Mouse (Mus musculus) stomach, embryonic 16.5 days (tissue): ENCODE results near the gene Arid5a. TPM values are rescaled to one million over a fixed set of nuclear protein-coding genes. Genes with fewer than 3 reads are reported as not detected.

ENCODE experiments used
- ATAC-seq: fragments of 200-750 bp; cut with Nextera tagmentation; 2 replicates; pipeline ENCODE4 v1.8.0; 2017; ENCODE audit warnings: moderate number of reproducible peaks, moderate TSS enrichment; ENCODE audit not compliant: insufficient read depth, low FRiP score
- H3K27ac ChIP-seq: fragments of 300-500 bp; sonication (generic); 2 replicates; pipeline ENCODE4 v1.5.1; 2014; ENCODE audit warnings: low read length
- H3K27me3 ChIP-seq: fragments of 300-500 bp; sonication (generic); 2 replicates; pipeline ENCODE4 v1.6.1; 2014; ENCODE audit warnings: low read length, control low read depth, mixed read lengths; ENCODE audit not compliant: control insufficient read depth, insufficient read depth
- H3K36me3 ChIP-seq: fragments of 300-500 bp; sonication (generic); 2 replicates; pipeline ENCODE4 v1.6.1; 2014; ENCODE audit warnings: low read length; ENCODE audit not compliant: control insufficient read depth, insufficient read depth
- H3K4me1 ChIP-seq: fragments of 300-500 bp; sonication (generic); 2 replicates; pipeline ENCODE4 v1.6.1; 2014; ENCODE audit warnings: low read length, control low read depth, mixed read lengths; ENCODE audit not compliant: control insufficient read depth, insufficient read depth
- H3K4me2 ChIP-seq: fragments of 300-500 bp; sonication (generic); 2 replicates; pipeline ENCODE4 v1.6.1; 2014; ENCODE audit warnings: low read depth, low read length, mixed read lengths
- H3K4me3 ChIP-seq: fragments of 300-500 bp; sonication (generic); replicated peaks from 2 replicates; pipeline ENCODE4 v1.5.1; 2014; ENCODE audit warnings: mild to moderate bottlenecking, low read length
- H3K9ac ChIP-seq: fragments of 300-500 bp; sonication (generic); 2 replicates; pipeline ENCODE4 v1.6.1; 2014; ENCODE audit warnings: low read length
- H3K9me3 ChIP-seq: fragments of 300-500 bp; sonication (generic); replicated peaks from 2 replicates; pipeline ENCODE4 v1.6.1; 2016; ENCODE audit warnings: low read length, control low read depth; ENCODE audit not compliant: control insufficient read depth
- WGBS: fragments of 180-500 bp; shearing (Covaris S2); extraction: QIAGEN DNeasy Blood & Tissue Kit; methylation state at CpG from one replicate; pipeline ENCODE4 v1.1.7; 2014; 5-methylcytosine and 5-hydroxymethylcytosine counted together
- polyA plus RNA-seq: library from polyadenylated mRNA; unstranded; fragments of >200 nt; fragmentation: Nextera tagmentation; extraction: Ambion mirVana; gene quantifications from 2 replicates; pipeline ENCODE4 v1.2.1, GENCODE M21; 2015

Gene Arid5a
- polyA plus RNA-seq, 1 experiment from 2014 or later, result 4.9 TPM

GRCm38 (mm10) chr1:36300486-36300885 lies 7.0 kb upstream of the Arid5a start:
- Histone ChIP-seq H3K9ac (no peak overlapping the region), H3K4me2 (no peak overlapping the region), H3K36me3 (no peaks in the 10 kb centered on the region), H3K4me1 (peaks cover 5% of the 10 kb centered on the region; the same call in 1 of the 2 replicates), H3K27me3 (peaks cover 36% of the 10 kb centered on the region), H3K9me3 (no peaks in the 10 kb centered on the region), H3K4me3 (no peak overlapping the region), H3K27ac (no peak overlapping the region)
- no peak for ATAC-seq
- 88% methylated on average over 6 of the region's 6 CpGs for WGBS

- 82% methylated on average over 8 of the region's 8 CpGs for WGBS
- H3K4me1 ChIP-seq, result peaks cover 5% of the 10 kb centered on the region; the same call in 1 of the 2 replicates
- peaks cover 36% of the 10 kb centered on the region for H3K27me3 ChIP-seq
- no peaks in the 10 kb centered on the region for H3K36me3 ChIP-seq
- ATAC-seq, result no peak
- H3K9ac ChIP-seq, result no peak overlapping the region
- no peak overlapping the region for H3K4me3 ChIP-seq
- H3K4me2 ChIP-seq, result no peak overlapping the region
- H3K27ac ChIP-seq, result no peak overlapping the region
- no peaks in the 10 kb centered on the region for H3K9me3 ChIP-seq
Measured at GRCm38 (mm10) chr1:36302273-36302672, 5.3 kb upstream of the Arid5a start.

- ATAC-seq, result no peak
- peaks cover 35% of the 10 kb centered on the region for H3K27me3 ChIP-seq
- H3K9ac ChIP-seq, result peak overlapping the region; percentile 47
- no peaks in the 10 kb centered on the region for H3K36me3 ChIP-seq
- 11% methylated on average over 9 of the region's 9 CpGs for WGBS
- peaks cover 5% of the 10 kb centered on the region; the same call in 1 of the 2 replicates for H3K4me1 ChIP-seq
- H3K4me3 ChIP-seq, result peak overlapping the region; percentile 37
- peak overlapping the region; percentile 67 for H3K4me2 ChIP-seq
- H3K9me3 ChIP-seq, result no peaks in the 10 kb centered on the region
- no peak overlapping the region for H3K27ac ChIP-seq
Measured at GRCm38 (mm10) chr1:36302957-36303356, 4.6 kb upstream of the Arid5a start.

GRCm38 (mm10) chr1:36303381-36304320 lies 3.9 kb upstream of the Arid5a start:
- peak overlapping the region; percentile 37 for H3K4me3 ChIP-seq
- peaks cover 32% of the 10 kb centered on the region for H3K27me3 ChIP-seq
- peak overlapping the region; percentile 67 for H3K4me2 ChIP-seq
- no peaks in the 10 kb centered on the region for H3K36me3 ChIP-seq
- no peaks in the 10 kb centered on the region for H3K9me3 ChIP-seq
- H3K9ac ChIP-seq, result peak overlapping the region; percentile 47
- WGBS, result 8% methylated on average over 30 of the region's 30 CpGs
- ATAC-seq, result peak; percentile 79
- no peak overlapping the region for H3K27ac ChIP-seq
- peaks cover 9% of the 10 kb centered on the region for H3K4me1 ChIP-seq

GRCm38 (mm10) chr1:36304764-36305163 lies 2.8 kb upstream of the Arid5a start:
- Histone ChIP-seq H3K36me3 (no peaks in the 10 kb centered on the region), H3K4me2 (no peak overlapping the region), H3K27ac (no peak overlapping the region), H3K9me3 (no peaks in the 10 kb centered on the region), H3K4me1 (peaks cover 11% of the 10 kb centered on the region), H3K4me3 (no peak overlapping the region), H3K9ac (no peak overlapping the region), H3K27me3 (peaks cover 38% of the 10 kb centered on the region)
- 69% methylated on average over 7 of the region's 7 CpGs for WGBS
- ATAC-seq, result no peak

- no peaks in the 10 kb centered on the region for H3K36me3 ChIP-seq
- H3K4me2 ChIP-seq, result no peak overlapping the region
- no peak overlapping the region for H3K4me3 ChIP-seq
- peaks cover 26% of the 10 kb centered on the region for H3K27me3 ChIP-seq
- no peaks in the 10 kb centered on the region for H3K9me3 ChIP-seq
- H3K27ac ChIP-seq, result no peak overlapping the region
- H3K4me1 ChIP-seq, result peaks cover 11% of the 10 kb centered on the region
- no peak for ATAC-seq
- WGBS, result 72% methylated on average over 6 of the region's 6 CpGs
- no peak overlapping the region for H3K9ac ChIP-seq
Measured at GRCm38 (mm10) chr1:36306120-36306519, 1.4 kb upstream of the Arid5a start.

GRCm38 (mm10) chr1:36307121-36307494 lies 425 bp upstream of the Arid5a start:
- Histone ChIP-seq H3K4me1 (peaks cover 11% of the 10 kb centered on the region), H3K9ac (no peak overlapping the region), H3K36me3 (no peaks in the 10 kb centered on the region), H3K9me3 (no peaks in the 10 kb centered on the region), H3K4me3 (no peak overlapping the region), H3K27me3 (peaks cover 21% of the 10 kb centered on the region), H3K27ac (no peak overlapping the region), H3K4me2 (no peak overlapping the region)
- WGBS, result 63% methylated on average over 7 of the region's 7 CpGs
- no peak for ATAC-seq

GRCm38 (mm10) chr1:36308451-36308901 lies 943 bp downstream of the Arid5a start:
- no peaks in the 10 kb centered on the region for H3K36me3 ChIP-seq
- no peak overlapping the region for H3K27ac ChIP-seq
- H3K4me1 ChIP-seq, result peaks cover 6% of the 10 kb centered on the region
- no peak for ATAC-seq
- peak overlapping the region; percentile 70 for H3K9ac ChIP-seq
- 10% methylated on average over 12 of the region's 12 CpGs for WGBS
- H3K9me3 ChIP-seq, result no peaks in the 10 kb centered on the region
- H3K4me3 ChIP-seq, result peak overlapping the region; percentile 65
- peaks cover 21% of the 10 kb centered on the region for H3K27me3 ChIP-seq
- peak overlapping the region; percentile 85 for H3K4me2 ChIP-seq

GRCm38 (mm10) chr1:36308966-36309475 lies 1.5 kb downstream of the Arid5a start:
- H3K4me1 ChIP-seq, result peaks cover 6% of the 10 kb centered on the region
- peak overlapping the region; percentile 65 for H3K4me3 ChIP-seq
- no peaks in the 10 kb centered on the region for H3K36me3 ChIP-seq
- no peak overlapping the region for H3K27ac ChIP-seq
- WGBS, result 65% methylated on average over 9 of the region's 9 CpGs
- H3K9me3 ChIP-seq, result no peaks in the 10 kb centered on the region
- H3K9ac ChIP-seq, result peak overlapping the region; percentile 70; the same call in 1 of the 2 replicates
- peak overlapping the region; percentile 85; the same call in 1 of the 2 replicates for H3K4me2 ChIP-seq
- H3K27me3 ChIP-seq, result peaks cover 20% of the 10 kb centered on the region
- ATAC-seq, result no peak
